Mouse (Mus musculus) liver, embryonic 14.5 days (tissue): ENCODE data around the gene Lmbr1l. TPM values are rescaled to one million over a fixed set of nuclear protein-coding genes. Genes with fewer than 3 reads are reported as not detected.

ENCODE experiments used
- ATAC-seq: fragments of 200-750 bp; cut with Nextera tagmentation; 2 replicates; pipeline ENCODE4 v1.8.0; 2017; ENCODE audit warnings: moderate number of reproducible peaks, mild to moderate bottlenecking, moderate library complexity; ENCODE audit not compliant: insufficient read depth
- DNase-seq, 3 experiments: peaks; one replicate each; pipeline ENCODE4 v3.0.0-alpha.2; 2012 to 2013; ENCODE audit warnings: low read depth in 3 of 3, low spot score in 3 of 3
- H3K27ac ChIP-seq: fragments of 300-500 bp; sonication (generic); 2 replicates; pipeline ENCODE4 v1.5.1; 2014; ENCODE audit warnings: moderate library complexity, mild to moderate bottlenecking, control low read depth, inconsistent platforms
- H3K27me3 ChIP-seq: fragments of 300-500 bp; sonication (generic); 2 replicates; pipeline ENCODE4 v1.6.1; 2014; ENCODE audit warnings: mild to moderate bottlenecking, low read length, moderate library complexity; ENCODE audit not compliant: control insufficient read depth, insufficient read depth
- H3K36me3 ChIP-seq: fragments of 300-500 bp; sonication (generic); replicated peaks from 2 replicates; pipeline ENCODE4 v1.6.1; 2014; ENCODE audit warnings: low read depth; ENCODE audit not compliant: control insufficient read depth, insufficient read depth
- H3K4me1 ChIP-seq, 2 experiments: fragments of 200-500 bp in 1 of 2; fragments of 300-500 bp in 1 of 2; sonication (generic) in 1 of 2; replicated peaks; 2 replicates each; pipeline ENCODE4 v1.6.1; 2012 to 2014; ENCODE audit warnings: antibody characterized with exemption in 1 of 2, inconsistent platforms in 1 of 2, low read length in 1 of 2; ENCODE audit not compliant: control insufficient read depth in 2 of 2, insufficient read depth in 2 of 2
- H3K4me2 ChIP-seq: fragments of 300-500 bp; sonication (generic); 2 replicates; pipeline ENCODE4 v1.6.1; 2014; ENCODE audit warnings: low read depth, mild to moderate bottlenecking, control low read depth, moderate library complexity
- H3K4me3 ChIP-seq, 2 experiments: fragments of 200-500 bp in 1 of 2; fragments of 300-500 bp in 1 of 2; sonication (generic) in 1 of 2; 2 replicates each; pipeline ENCODE4 v1.5.1; 2012 to 2014; ENCODE audit warnings: low read depth in 2 of 2, low read length in 2 of 2, mild to moderate bottlenecking in 2 of 2, control low read depth in 1 of 2, inconsistent platforms in 1 of 2, moderate library complexity in 1 of 2; ENCODE audit not compliant: insufficient read depth in 1 of 2
- H3K9ac ChIP-seq: fragments of 300-500 bp; sonication (generic); replicated peaks from 2 replicates; pipeline ENCODE4 v1.6.1; 2014; ENCODE audit warnings: mild to moderate bottlenecking, control low read depth, moderate library complexity
- H3K9me3 ChIP-seq: fragments of 300-500 bp; sonication (generic); 2 replicates; pipeline ENCODE4 v1.6.1; 2016; ENCODE audit warnings: low read length, mixed read lengths; ENCODE audit not compliant: control insufficient read depth
- CTCF ChIP-seq: IDR thresholded peaks from 2 replicates; pipeline ENCODE4 v1.5.1; 2016; ENCODE audit warnings: antibody characterized with exemption, low read depth, control low read depth
- EP300 ChIP-seq: IDR thresholded peaks from 2 replicates; pipeline ENCODE4 v1.6.1; 2016; ENCODE audit warnings: antibody characterized with exemption, low read depth
- WGBS: fragments of 180-500 bp; shearing (Covaris S2); extraction: QIAGEN DNeasy Blood & Tissue Kit; methylation state at CpG from one replicate; pipeline ENCODE4 v1.1.7; 2014; ENCODE audit not compliant: insufficient replicate concordance; 5-methylcytosine and 5-hydroxymethylcytosine counted together
- polyA plus RNA-seq, 2 experiments: library from polyadenylated mRNA; depleted of rRNA in 1 of 2; stranded (reverse) in 1 of 2; unstranded in 1 of 2; fragments of >200 nt; fragmentation: Nextera tagmentation in 1 of 2; extraction: Ambion mirVana in 1 of 2; gene quantifications; 2 replicates each; pipeline versions ENCODE4 v1.2.1 to v1.2.3; 2012 to 2014

Lmbr1l gene
- polyA plus RNA-seq, 2 experiments: 0.70 to 7.1 TPM

- H3K27ac ChIP-seq: no peak overlapping the region
- no peak overlapping the region for H3K4me2 ChIP-seq
- no peaks in the 10 kb centered on the region for H3K27me3 ChIP-seq
- H3K36me3 ChIP-seq: peaks cover 76% of the 10 kb centered on the region
- 80% methylated on average over 12 of the region's 12 CpGs for WGBS
- TF ChIP-seq CTCF (no peak), EP300 (no peak)
- no peak overlapping the region for H3K9ac ChIP-seq
- ATAC-seq: no peak
- H3K4me3 ChIP-seq: no peak overlapping the region
- H3K4me1 ChIP-seq: peaks cover 10 to 14% of the 10 kb centered on the region in 2 experiments
- no peak for DNase-seq
- no peaks in the 10 kb centered on the region for H3K9me3 ChIP-seq
These were observed 54.5 kb downstream of the Lmbr1l start for GRCm38 (mm10) chr15:98863451-98863958.

GRCm38 (mm10) chr15:98861701-98862410, 56.2 kb downstream of the Lmbr1l start:
- H3K4me1 ChIP-seq: no peaks in the 10 kb centered on the region
- no peak overlapping the region for H3K4me2 ChIP-seq
- DNase-seq: no peak
- ATAC-seq: no peak
- H3K4me3 ChIP-seq: no peak overlapping the region
- H3K9ac ChIP-seq: no peak overlapping the region
- H3K27ac ChIP-seq: no peak overlapping the region
- WGBS: 85% methylated on average over 21 of the region's 21 CpGs
- TF ChIP-seq EP300 (no peak), CTCF (no peak)
- H3K27me3 ChIP-seq: no peaks in the 10 kb centered on the region
- H3K9me3 ChIP-seq: no peaks in the 10 kb centered on the region
- H3K36me3 ChIP-seq: peaks cover 93% of the 10 kb centered on the region

- H3K4me1 ChIP-seq: no peaks in the 10 kb centered on the region
- no peak overlapping the region for H3K27ac ChIP-seq
- H3K27me3 ChIP-seq: no peaks in the 10 kb centered on the region
- H3K9me3 ChIP-seq: no peaks in the 10 kb centered on the region
- peaks cover 94% of the 10 kb centered on the region for H3K36me3 ChIP-seq
- TF ChIP-seq EP300: no peak
- TF ChIP-seq CTCF: no peak
- no peak overlapping the region for H3K4me3 ChIP-seq
- ATAC-seq: no peak
- H3K4me2 ChIP-seq: no peak overlapping the region
- 91% methylated on average over 18 of the region's 18 CpGs for WGBS
- DNase-seq: no peak
- H3K9ac ChIP-seq: no peak overlapping the region
These were observed 57.1 kb downstream of the Lmbr1l start for GRCm38 (mm10) chr15:98860921-98861320.

- no peaks in the 10 kb centered on the region for H3K9me3 ChIP-seq
- DNase-seq (no peak), ATAC-seq (no peak)
- no peaks in the 10 kb centered on the region for H3K27me3 ChIP-seq
- H3K4me2 ChIP-seq: no peak overlapping the region
- no peak overlapping the region for H3K4me3 ChIP-seq
- H3K4me1 ChIP-seq: no peaks in the 10 kb centered on the region
- no peak overlapping the region for H3K9ac ChIP-seq
- whole genome bisulfite sequencing: 75% methylated on average over 9 of the region's 9 CpGs
- no peak overlapping the region for H3K27ac ChIP-seq
- H3K36me3 ChIP-seq: peaks cover 93% of the 10 kb centered on the region
- no peak for TF ChIP-seq EP300
- no peak for TF ChIP-seq CTCF
These were observed 58.5 kb downstream of the Lmbr1l start for GRCm38 (mm10) chr15:98859319-98860043.

- 86% methylated on average over 16 of the region's 16 CpGs for WGBS
- TF ChIP-seq EP300 (no peak), CTCF (no peak)
- Histone ChIP-seq H3K27me3 (no peaks in the 10 kb centered on the region), H3K4me3 (no peak overlapping the region), H3K36me3 (peaks cover 91% of the 10 kb centered on the region), H3K4me2 (no peak overlapping the region), H3K9me3 (no peaks in the 10 kb centered on the region), H3K9ac (no peak overlapping the region), H3K27ac (no peak overlapping the region), H3K4me1 (no peaks in the 10 kb centered on the region)
- ATAC-seq (no peak), DNase-seq (no peak)
These were observed 63.8 kb downstream of the Lmbr1l start for GRCm38 (mm10) chr15:98854214-98854613.

Other genes with a start within 250 kb of the Lmbr1l start
- 0.25 and 0.67 TPM in 2 replicates for gene Rnd1, start 240.8 kb downstream of the Lmbr1l start, polyA plus RNA-seq (2012; rRNA removed)
- 0.24 and 0.63 TPM in 2 replicates for gene Rnd1, start 240.8 kb downstream of the Lmbr1l start, polyA plus RNA-seq (2014; fragmentation: Nextera tagmentation; extraction: Ambion mirVana)
- gene Ccdc65, start 210.0 kb downstream of the Lmbr1l start, polyA plus RNA-seq (2012; rRNA removed): 0.01 TPM in 1 of 2 replicates, not detected in the other
- gene Ccdc65, start 210.0 kb downstream of the Lmbr1l start, polyA plus RNA-seq (2014; fragmentation: Nextera tagmentation; extraction: Ambion mirVana): not detected in 2 replicates
- gene Fkbp11, start 190.0 kb downstream of the Lmbr1l start, polyA plus RNA-seq (2012; rRNA removed): 61.1 and 70.1 TPM in 2 replicates
- 119 and 123 TPM in 2 replicates for gene Fkbp11, start 190.0 kb downstream of the Lmbr1l start, polyA plus RNA-seq (2014; fragmentation: Nextera tagmentation; extraction: Ambion mirVana)
- 16.4 and 18.1 TPM in 2 replicates for gene Arf3, start 155.0 kb downstream of the Lmbr1l start, polyA plus RNA-seq (2012; rRNA removed)
- 6.6 and 7.9 TPM in 2 replicates for gene Arf3, start 155.0 kb downstream of the Lmbr1l start, polyA plus RNA-seq (2014; fragmentation: Nextera tagmentation; extraction: Ambion mirVana)
- gene Wnt10b, start 140.1 kb downstream of the Lmbr1l start, polyA plus RNA-seq (2012; rRNA removed): 0.03 TPM in 2 replicates
- not detected in 2 replicates for gene Wnt10b, start 140.1 kb downstream of the Lmbr1l start, polyA plus RNA-seq (2014; fragmentation: Nextera tagmentation; extraction: Ambion mirVana)
- not detected in 2 replicates for gene Wnt1, start 128.4 kb downstream of the Lmbr1l start, polyA plus RNA-seq (2012; rRNA removed)
- not detected in 2 replicates for gene Wnt1, start 128.4 kb downstream of the Lmbr1l start, polyA plus RNA-seq (2014; fragmentation: Nextera tagmentation; extraction: Ambion mirVana)
- 0.03 and 0.04 TPM in 2 replicates for gene Ddn, start 108.7 kb downstream of the Lmbr1l start, polyA plus RNA-seq (2012; rRNA removed)
- not detected in 2 replicates for gene Ddn, start 108.7 kb downstream of the Lmbr1l start, polyA plus RNA-seq (2014; fragmentation: Nextera tagmentation; extraction: Ambion mirVana)
- 77.4 and 83.3 TPM in 2 replicates for gene Prkag1, start 86.7 kb downstream of the Lmbr1l start, polyA plus RNA-seq (2012; rRNA removed)
- 78.3 and 85.3 TPM in 2 replicates for gene Prkag1, start 86.7 kb downstream of the Lmbr1l start, polyA plus RNA-seq (2014; fragmentation: Nextera tagmentation; extraction: Ambion mirVana)
- gene Kmt2d, start 47.0 kb downstream of the Lmbr1l start, polyA plus RNA-seq (2012; rRNA removed): 4.3 and 5.7 TPM in 2 replicates
- 3.9 and 4.3 TPM in 2 replicates for gene Kmt2d, start 47.0 kb downstream of the Lmbr1l start, polyA plus RNA-seq (2014; fragmentation: Nextera tagmentation; extraction: Ambion mirVana)
- 2.3 and 2.5 TPM in 2 replicates for gene Rhebl1, start 23.7 kb downstream of the Lmbr1l start, polyA plus RNA-seq (2012; rRNA removed)
- gene Rhebl1, start 23.7 kb downstream of the Lmbr1l start, polyA plus RNA-seq (2014; fragmentation: Nextera tagmentation; extraction: Ambion mirVana): 2.9 and 3.2 TPM in 2 replicates
- gene Dhh, start 19.7 kb downstream of the Lmbr1l start, polyA plus RNA-seq (2012; rRNA removed): 0.04 and 0.08 TPM in 2 replicates
- 0.09 TPM in 1 of 2 replicates, not detected in the other for gene Dhh, start 19.7 kb downstream of the Lmbr1l start, polyA plus RNA-seq (2014; fragmentation: Nextera tagmentation; extraction: Ambion mirVana)
- gene Tuba1b, start 16.3 kb upstream of the Lmbr1l start, polyA plus RNA-seq (2012; rRNA removed): 1,442 and 1,688 TPM in 2 replicates
- 1,211 and 1,290 TPM in 2 replicates for gene Tuba1b, start 16.3 kb upstream of the Lmbr1l start, polyA plus RNA-seq (2014; fragmentation: Nextera tagmentation; extraction: Ambion mirVana)
- gene Gm49450, start 35.3 kb upstream of the Lmbr1l start, polyA plus RNA-seq (2012; rRNA removed): 0.15 and 6.4 TPM in 2 replicates
- gene Gm49450, start 35.3 kb upstream of the Lmbr1l start, polyA plus RNA-seq (2014; fragmentation: Nextera tagmentation; extraction: Ambion mirVana): not detected in 2 replicates
- gene Tuba1a, start 35.5 kb upstream of the Lmbr1l start, polyA plus RNA-seq (2012; rRNA removed): 44.7 and 62.0 TPM in 2 replicates
- gene Tuba1a, start 35.5 kb upstream of the Lmbr1l start, polyA plus RNA-seq (2014; fragmentation: Nextera tagmentation; extraction: Ambion mirVana): 60.1 and 69.0 TPM in 2 replicates
- gene Tuba1c, start 111.7 kb upstream of the Lmbr1l start, polyA plus RNA-seq (2012; rRNA removed): 273 and 373 TPM in 2 replicates
- 277 and 278 TPM in 2 replicates for gene Tuba1c, start 111.7 kb upstream of the Lmbr1l start, polyA plus RNA-seq (2014; fragmentation: Nextera tagmentation; extraction: Ambion mirVana)
- gene Prph, start 136.9 kb upstream of the Lmbr1l start, polyA plus RNA-seq (2012; rRNA removed): 1.1 and 1.2 TPM in 2 replicates
- gene Prph, start 136.9 kb upstream of the Lmbr1l start, polyA plus RNA-seq (2014; fragmentation: Nextera tagmentation; extraction: Ambion mirVana): 0.32 and 0.53 TPM in 2 replicates
- gene Troap, start 156.3 kb upstream of the Lmbr1l start, polyA plus RNA-seq (2012; rRNA removed): 14.3 and 15.7 TPM in 2 replicates
- gene Troap, start 156.3 kb upstream of the Lmbr1l start, polyA plus RNA-seq (2014; fragmentation: Nextera tagmentation; extraction: Ambion mirVana): 11.1 and 12.1 TPM in 2 replicates
- gene C1ql4, start 169.6 kb upstream of the Lmbr1l start, polyA plus RNA-seq (2012; rRNA removed): not detected in 2 replicates
- not detected in 2 replicates for gene C1ql4, start 169.6 kb upstream of the Lmbr1l start, polyA plus RNA-seq (2014; fragmentation: Nextera tagmentation; extraction: Ambion mirVana)
- gene Dnajc22, start 174.9 kb upstream of the Lmbr1l start, polyA plus RNA-seq (2012; rRNA removed): 11.4 and 12.1 TPM in 2 replicates
- gene Dnajc22, start 174.9 kb upstream of the Lmbr1l start, polyA plus RNA-seq (2014; fragmentation: Nextera tagmentation; extraction: Ambion mirVana): 10.9 and 11.6 TPM in 2 replicates
- gene Spats2, start 207.7 kb upstream of the Lmbr1l start, polyA plus RNA-seq (2012; rRNA removed): 6.5 and 7.7 TPM in 2 replicates
- 6.7 and 8.4 TPM in 2 replicates for gene Spats2, start 207.7 kb upstream of the Lmbr1l start, polyA plus RNA-seq (2014; fragmentation: Nextera tagmentation; extraction: Ambion mirVana)